Mouse (Mus musculus) intestine, embryonic 16.5 days (tissue): Measurements from ENCODE around the gene Rho. TPM values are rescaled to one million over a fixed set of nuclear protein-coding genes. Genes with fewer than 3 reads are reported as not detected.

Source experiments
- ATAC-seq: fragments of 200-750 bp; cut with Nextera tagmentation; 2 replicates; pipeline ENCODE4 v1.8.0; 2017; ENCODE audit warnings: moderate TSS enrichment, moderate library complexity
- H3K27ac ChIP-seq: fragments of 300-500 bp; sonication (generic); 2 replicates; pipeline ENCODE4 v1.5.1; 2014; ENCODE audit warnings: mild to moderate bottlenecking, low read length
- H3K27me3 ChIP-seq: fragments of 300-500 bp; sonication (generic); replicated peaks from 2 replicates; pipeline ENCODE4 v1.6.1; 2014; ENCODE audit warnings: low read length, control low read depth, mixed read lengths; ENCODE audit not compliant: control insufficient read depth, insufficient read depth
- H3K36me3 ChIP-seq: fragments of 300-500 bp; sonication (generic); 2 replicates; pipeline ENCODE4 v1.6.1; 2014; ENCODE audit warnings: low read length, control low read depth; ENCODE audit not compliant: control insufficient read depth, insufficient read depth
- H3K4me1 ChIP-seq: fragments of 300-500 bp; sonication (generic); 2 replicates; pipeline ENCODE4 v1.6.1; 2014; ENCODE audit warnings: low read length, control low read depth, mixed read lengths; ENCODE audit not compliant: control insufficient read depth, insufficient read depth
- H3K4me2 ChIP-seq: fragments of 300-500 bp; sonication (generic); 2 replicates; pipeline ENCODE4 v1.6.1; 2014; ENCODE audit warnings: low read depth, low read length, control low read depth
- H3K4me3 ChIP-seq: fragments of 300-500 bp; sonication (generic); 2 replicates; pipeline ENCODE4 v1.5.1; 2014; ENCODE audit warnings: mild to moderate bottlenecking, low read length
- H3K9ac ChIP-seq: fragments of 300-500 bp; sonication (generic); 2 replicates; pipeline ENCODE4 v1.6.1; 2014; ENCODE audit warnings: low read depth, low read length
- H3K9me3 ChIP-seq: fragments of 300-500 bp; sonication (generic); 2 replicates; pipeline ENCODE4 v1.6.1; 2016; ENCODE audit warnings: low read length, control low read depth; ENCODE audit not compliant: control insufficient read depth
- WGBS: fragments of 180-500 bp; shearing (Covaris S2); extraction: QIAGEN DNeasy Blood & Tissue Kit; methylation state at CpG from one replicate; pipeline ENCODE4 v1.1.7; 2014; 5-methylcytosine and 5-hydroxymethylcytosine counted together
- polyA plus RNA-seq: library from polyadenylated mRNA; unstranded; fragments of >200 nt; fragmentation: Nextera tagmentation; extraction: Ambion mirVana; gene quantifications from 2 replicates; pipeline ENCODE4 v1.2.1, GENCODE M21; 2015

The Rho gene
- polyA plus RNA-seq, 1 experiment from 2014 or later: 0.31 TPM

DNA sequence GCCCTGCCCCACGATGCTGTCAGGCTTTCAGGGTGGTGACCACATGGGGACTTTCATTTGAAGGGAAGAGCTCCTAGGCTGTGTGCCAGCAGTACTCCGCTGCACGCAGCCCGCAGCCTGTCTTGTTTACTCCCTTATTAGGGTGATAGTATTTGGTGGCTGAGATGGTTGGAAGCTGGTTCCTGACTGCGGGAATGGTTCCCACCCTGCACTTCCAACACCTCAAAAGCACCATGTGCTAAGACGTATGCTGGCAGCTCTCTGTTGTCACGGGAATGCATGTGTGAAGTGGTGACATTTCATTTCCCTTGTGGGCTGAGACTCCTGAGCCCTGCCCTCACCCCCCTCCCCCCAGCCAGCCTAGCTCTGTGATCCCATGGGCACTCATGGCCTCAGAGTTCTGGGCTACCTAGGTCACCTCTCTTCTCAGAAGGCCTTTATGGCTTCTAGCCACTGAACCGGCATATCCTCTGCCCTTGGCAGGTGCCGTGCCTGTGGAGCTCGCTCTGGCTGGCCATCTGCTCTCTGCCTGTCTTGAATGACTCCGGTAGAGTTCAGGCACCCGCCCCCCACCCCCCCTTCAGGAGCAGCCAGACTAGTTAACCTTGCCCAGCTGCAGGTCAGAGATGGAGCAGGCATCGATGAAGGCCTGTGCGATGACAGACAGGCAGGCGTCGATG lies 25.5 kb downstream of the Rho start:
- no peak overlapping the region for H3K4me3 ChIP-seq
- peak overlapping the region; percentile 71 for H3K27ac ChIP-seq
- ATAC-seq: peak; percentile 77
- no peaks in the 10 kb centered on the region for H3K9me3 ChIP-seq
- H3K4me1 ChIP-seq: peaks cover 33% of the 10 kb centered on the region
- WGBS: 41% methylated on average over 16 of the region's 16 CpGs
- no peak overlapping the region for H3K4me2 ChIP-seq
- H3K27me3 ChIP-seq: no peaks in the 10 kb centered on the region
- H3K36me3 ChIP-seq: no peaks in the 10 kb centered on the region
- no peak overlapping the region; the same call in 1 of the 2 replicates for H3K9ac ChIP-seq

DNA sequence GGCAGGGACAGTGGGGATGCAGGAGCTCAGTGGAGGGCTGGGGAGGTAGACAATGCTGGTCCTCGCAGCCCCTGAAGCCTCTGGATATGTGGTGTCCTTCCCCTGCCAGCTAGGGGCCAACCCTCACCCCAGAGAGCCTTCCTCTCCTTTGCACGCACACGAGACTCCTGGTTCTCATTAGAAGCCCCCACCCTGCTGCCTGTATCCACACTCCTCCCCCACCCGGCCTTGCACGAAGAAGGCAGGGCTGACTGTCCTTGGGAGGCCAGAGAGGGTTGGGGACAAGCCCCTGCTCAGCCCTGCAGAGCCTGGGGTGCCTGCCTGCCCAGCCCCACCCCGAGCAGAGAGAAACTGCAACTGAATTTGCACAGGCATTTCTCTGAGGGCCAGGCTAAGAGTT lies 26.1 kb downstream of the Rho start:
- H3K9ac ChIP-seq: peak overlapping the region; percentile 38; the same call in 1 of the 2 replicates
- no peak overlapping the region for H3K4me3 ChIP-seq
- H3K9me3 ChIP-seq: no peaks in the 10 kb centered on the region
- WGBS: 54% methylated on average over 6 of the region's 6 CpGs
- H3K4me1 ChIP-seq: peaks cover 33% of the 10 kb centered on the region
- no peaks in the 10 kb centered on the region for H3K36me3 ChIP-seq
- no peaks in the 10 kb centered on the region for H3K27me3 ChIP-seq
- H3K4me2 ChIP-seq: no peak overlapping the region
- no peak overlapping the region for H3K27ac ChIP-seq
- no peak for ATAC-seq

DNA sequence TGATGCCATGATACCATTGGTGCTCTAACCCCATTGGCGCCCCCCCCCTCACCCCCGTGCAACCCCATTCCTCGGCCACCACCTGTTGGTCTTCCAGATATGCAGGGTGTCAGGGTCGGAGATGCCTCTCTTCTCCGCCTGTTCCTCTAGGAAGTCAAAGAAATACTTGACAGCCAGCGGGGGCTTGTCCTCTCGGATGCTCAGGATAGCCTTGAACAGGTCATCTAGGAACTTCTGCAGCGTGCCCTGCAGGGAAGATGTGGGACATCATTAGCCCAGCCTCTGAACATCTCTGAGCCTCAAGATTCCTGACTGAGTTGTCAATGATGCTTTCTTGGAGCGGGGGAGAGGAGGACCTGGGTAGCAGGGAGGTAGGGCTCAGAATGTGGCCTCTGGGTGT lies 26.9 kb downstream of the Rho start:
- Histone ChIP-seq H3K4me2 (no peak overlapping the region), H3K9me3 (no peaks in the 10 kb centered on the region), H3K4me3 (no peak overlapping the region), H3K27me3 (no peaks in the 10 kb centered on the region), H3K27ac (no peak overlapping the region), H3K4me1 (peaks cover 33% of the 10 kb centered on the region), H3K9ac (no peak overlapping the region), H3K36me3 (0 out of 2 replicates have a peak, but pooled peaks cover 3% of the 10 kb centered on the region)
- ATAC-seq: no peak
- WGBS: 85% methylated on average over 9 of the region's 9 CpGs

DNA sequence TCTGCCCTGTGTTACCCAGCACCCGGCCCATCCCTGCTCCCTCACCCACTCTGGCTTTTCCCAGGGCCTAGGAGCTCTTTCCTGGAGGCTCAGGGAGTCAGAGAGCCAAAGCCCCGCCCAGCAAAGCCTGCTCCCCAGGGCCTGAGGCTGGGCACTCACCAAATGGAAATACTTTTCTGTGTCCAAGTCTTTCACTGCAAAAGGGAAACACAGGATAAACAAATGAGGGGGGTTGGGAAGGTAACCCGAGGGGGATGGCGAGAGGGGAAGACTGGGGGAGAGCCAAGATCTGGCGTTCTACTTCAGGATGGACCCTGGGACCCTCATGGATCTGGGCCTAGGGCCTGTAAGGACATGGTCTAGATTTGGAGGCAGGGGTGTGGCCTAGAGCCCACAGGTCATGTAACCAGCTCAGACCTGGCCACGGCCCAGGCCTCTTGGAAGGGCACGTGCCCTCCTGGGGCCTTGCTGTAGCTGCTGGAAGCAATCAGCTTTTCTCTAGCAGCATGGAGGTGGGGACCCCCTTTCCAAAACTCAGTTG lies 27.7 kb downstream of the Rho start:
- Histone ChIP-seq H3K36me3 (0 out of 2 replicates have a peak, but pooled peaks cover 3% of the 10 kb centered on the region), H3K9me3 (no peaks in the 10 kb centered on the region), H3K4me2 (no peak overlapping the region), H3K4me3 (no peak overlapping the region), H3K27me3 (no peaks in the 10 kb centered on the region), H3K9ac (peak overlapping the region; percentile 37; the same call in 1 of the 2 replicates), H3K4me1 (peaks cover 33% of the 10 kb centered on the region), H3K27ac (no peak overlapping the region; the same call in 1 of the 2 replicates)
- 63% methylated on average over 7 of the region's 7 CpGs for WGBS
- no peak for ATAC-seq

DNA sequence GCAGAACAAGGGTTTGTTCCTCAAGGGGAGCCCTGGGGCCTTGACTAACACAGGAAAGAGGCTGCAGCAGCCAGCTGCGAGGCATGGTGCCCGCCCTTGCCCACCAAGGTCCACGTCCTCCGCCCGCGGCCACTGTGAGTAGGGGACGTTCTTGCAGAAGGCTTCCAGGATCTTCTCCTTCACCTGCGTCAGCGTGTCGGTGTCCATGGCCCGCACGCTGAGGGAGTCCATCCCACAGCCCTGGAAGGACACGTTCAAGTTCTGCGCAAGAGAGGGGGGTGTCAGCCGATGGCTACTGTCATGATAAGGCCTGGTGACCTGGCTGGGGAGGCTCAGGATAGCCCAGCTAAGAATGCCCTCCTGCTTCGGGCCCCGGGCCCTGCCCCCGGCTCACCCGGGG lies 28.8 kb downstream of the Rho start:
- H3K36me3 ChIP-seq: 0 out of 2 replicates have a peak, but pooled peaks cover 3% of the 10 kb centered on the region
- ATAC-seq: no peak

DNA sequence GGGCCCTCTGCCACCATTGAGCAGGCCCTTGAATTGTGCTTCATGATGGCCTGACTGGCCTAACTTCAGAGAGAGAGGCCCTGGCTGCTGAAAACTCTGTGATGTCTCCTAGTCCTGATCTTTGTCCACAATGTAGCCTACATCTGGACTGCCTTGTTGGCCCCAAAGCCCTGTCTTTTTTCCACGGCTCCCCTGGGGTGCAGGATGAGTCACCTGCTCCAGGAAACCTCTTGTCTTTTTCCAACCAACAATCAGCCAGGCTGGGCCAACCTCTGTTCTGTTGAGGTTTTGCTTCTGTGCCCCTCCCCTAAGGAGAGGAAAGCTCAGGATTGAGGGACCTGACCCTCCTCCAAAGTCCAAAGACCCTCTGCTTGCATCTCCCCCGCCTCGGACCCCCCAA lies 30.2 kb downstream of the Rho start:
- Histone ChIP-seq H3K9ac (no peak overlapping the region), H3K36me3 (0 out of 2 replicates have a peak, but pooled peaks cover 6% of the 10 kb centered on the region), H3K27me3 (no peaks in the 10 kb centered on the region), H3K27ac (no peak overlapping the region), H3K9me3 (no peaks in the 10 kb centered on the region), H3K4me1 (peaks cover 24% of the 10 kb centered on the region), H3K4me2 (no peak overlapping the region), H3K4me3 (no peak overlapping the region)
- no peak for ATAC-seq
- WGBS: 80% methylated on average over 3 of the region's 3 CpGs

More for the DNA sequence above, 28.8 kb downstream of the Rho start:
- H3K9me3 ChIP-seq: no peaks in the 10 kb centered on the region
- peaks cover 29% of the 10 kb centered on the region for H3K4me1 ChIP-seq
- no peak overlapping the region for H3K27ac ChIP-seq
- 93% methylated on average over 19 of the region's 19 CpGs for WGBS
- H3K27me3 ChIP-seq: no peaks in the 10 kb centered on the region
- H3K9ac ChIP-seq: no peak overlapping the region
- H3K4me3 ChIP-seq: no peak overlapping the region
- H3K4me2 ChIP-seq: no peak overlapping the region

DNA sequence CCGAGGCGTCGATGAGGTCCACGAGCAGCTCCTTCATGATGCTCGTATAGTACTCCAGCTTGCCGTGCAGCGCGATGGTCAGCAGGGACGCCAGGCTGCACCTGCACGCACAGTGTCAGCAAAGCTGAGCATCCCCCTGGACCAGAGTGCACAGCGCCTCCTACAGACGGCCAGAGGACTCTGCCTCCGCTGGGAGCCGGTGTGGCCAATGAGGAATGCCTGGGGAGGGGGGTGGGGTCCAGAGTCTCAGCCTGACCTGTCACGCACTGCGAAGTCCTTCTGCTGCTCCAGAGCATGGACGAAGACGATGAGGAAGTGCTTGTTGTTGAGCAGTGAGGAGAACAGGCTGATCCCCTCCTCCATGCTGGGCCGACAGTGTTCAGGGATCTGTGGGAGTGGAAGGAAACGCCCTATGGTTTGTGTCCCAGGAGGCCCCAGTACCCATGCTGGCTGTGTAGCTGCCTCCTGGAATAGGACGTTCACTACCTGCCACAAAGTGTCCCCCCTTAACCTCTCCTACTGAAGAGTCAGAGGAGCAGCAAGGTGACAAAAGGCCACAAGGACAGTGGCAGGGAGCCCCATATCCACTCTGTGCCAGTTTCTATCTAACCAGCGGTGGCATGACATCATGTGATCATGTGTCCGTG lies 31.0 kb downstream of the Rho start:
- Histone ChIP-seq H3K9ac (no peak overlapping the region), H3K4me1 (peaks cover 16% of the 10 kb centered on the region), H3K4me2 (no peak overlapping the region), H3K27ac (no peak overlapping the region), H3K9me3 (no peaks in the 10 kb centered on the region), H3K4me3 (no peak overlapping the region), H3K36me3 (0 out of 2 replicates have a peak, but pooled peaks cover 6% of the 10 kb centered on the region), H3K27me3 (no peaks in the 10 kb centered on the region)
- peak; percentile 21; the same call in 1 of the 2 replicates for ATAC-seq
- 46% methylated on average over 23 of the region's 23 CpGs for WGBS

DNA sequence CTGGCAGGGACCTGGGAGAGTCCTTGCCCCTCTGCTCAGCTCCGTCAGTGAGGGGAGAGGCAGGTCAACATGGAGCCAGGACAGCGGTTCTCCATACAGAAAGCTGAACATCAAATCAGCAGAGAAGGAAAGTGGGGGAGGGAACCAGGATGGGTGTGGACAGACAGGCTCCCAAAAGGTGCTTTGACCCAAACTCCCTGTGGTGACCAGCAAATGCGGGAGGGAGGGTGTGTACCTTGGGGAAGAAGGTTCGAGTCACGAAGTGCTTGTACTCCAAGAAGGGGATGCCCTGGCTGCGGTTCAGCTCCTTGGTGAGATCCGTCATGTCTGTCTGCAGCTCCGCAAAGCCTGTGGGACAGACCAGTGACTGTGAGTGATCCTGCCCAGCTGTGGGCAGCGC lies 32.1 kb downstream of the Rho start:
- no peak for ATAC-seq
- H3K36me3 ChIP-seq: 0 out of 2 replicates have a peak, but pooled peaks cover 6% of the 10 kb centered on the region

DNA sequence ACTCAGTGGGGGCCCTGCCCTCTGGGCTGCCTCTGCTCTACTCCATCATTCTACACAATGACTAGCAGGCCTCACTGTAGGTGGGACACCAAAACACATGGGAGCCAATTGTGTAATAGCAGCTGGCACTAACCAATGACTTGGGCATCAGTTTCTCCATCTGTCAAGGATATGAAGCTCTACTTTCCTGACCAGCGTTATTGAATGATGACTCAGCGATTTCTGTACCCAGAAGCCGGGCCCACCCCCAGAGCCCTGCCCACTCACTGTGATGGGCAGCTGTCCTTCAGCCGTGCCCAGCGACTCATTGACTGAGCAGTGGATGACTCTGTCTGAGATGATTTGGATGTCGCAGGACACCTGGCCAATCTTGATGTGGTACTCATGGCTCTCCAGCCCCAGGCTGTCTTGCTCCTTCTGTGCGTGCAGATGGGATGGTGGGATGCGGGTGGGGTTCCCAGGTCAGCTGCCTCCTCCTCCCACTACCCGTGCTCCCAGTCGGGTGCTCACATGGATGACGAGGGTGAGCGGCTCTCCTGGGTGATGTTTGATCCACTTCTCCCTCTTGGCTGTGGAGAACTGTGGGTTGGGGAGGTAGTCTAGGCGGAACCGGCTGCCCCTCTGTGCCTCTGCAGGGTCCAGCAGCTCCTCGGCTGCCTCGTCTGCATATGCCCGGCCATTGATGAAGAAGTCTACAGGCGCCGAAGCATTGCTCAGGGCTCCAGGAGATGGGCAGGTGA lies 34.8 kb downstream of the Rho start:
- WGBS: 92% methylated on average over 19 of the region's 19 CpGs
- Histone ChIP-seq H3K4me1 (peaks cover 5% of the 10 kb centered on the region), H3K9me3 (no peaks in the 10 kb centered on the region), H3K4me3 (no peak overlapping the region), H3K27me3 (no peaks in the 10 kb centered on the region), H3K4me2 (no peak overlapping the region), H3K27ac (no peak overlapping the region), H3K36me3 (0 out of 2 replicates have a peak, but pooled peaks cover 6% of the 10 kb centered on the region), H3K9ac (no peak overlapping the region)
- no peak for ATAC-seq

More for the DNA sequence above, 32.1 kb downstream of the Rho start:
- Histone ChIP-seq H3K27me3 (no peaks in the 10 kb centered on the region), H3K27ac (no peak overlapping the region), H3K9ac (no peak overlapping the region), H3K9me3 (no peaks in the 10 kb centered on the region), H3K4me3 (no peak overlapping the region), H3K4me2 (no peak overlapping the region), H3K4me1 (peaks cover 12% of the 10 kb centered on the region)
- WGBS: 83% methylated on average over 9 of the region's 9 CpGs
